ENCODE assay signal across 18 mouse cellular contexts in the genomic region with DNA sequence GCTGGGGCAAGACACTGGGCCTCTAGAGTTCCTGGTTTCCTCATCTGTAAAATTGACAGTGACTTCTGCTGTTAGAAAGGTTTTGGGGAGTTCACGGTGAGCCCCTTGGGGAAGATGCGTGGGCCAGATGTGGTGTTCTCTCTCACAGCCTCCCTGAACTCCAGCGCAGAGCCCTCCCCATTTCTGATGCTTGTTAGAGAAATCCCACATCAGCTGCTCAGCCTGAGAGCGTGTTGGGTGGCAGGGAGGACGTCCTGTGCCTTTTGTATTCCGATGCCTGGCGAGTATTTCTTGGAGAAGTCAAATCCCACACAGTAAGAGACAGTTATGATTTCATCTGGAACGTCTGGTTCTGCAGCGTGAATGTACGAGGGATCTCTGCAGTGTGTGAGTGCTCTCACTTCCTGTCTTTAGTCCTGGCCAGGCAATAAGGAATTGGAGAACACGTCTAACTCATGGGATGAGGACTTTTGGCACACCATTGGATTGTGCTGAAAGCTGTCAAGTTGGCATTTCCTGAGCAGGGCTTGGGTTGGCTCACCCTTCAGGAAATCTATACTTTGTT.
DNase-seq lines count a peak whose midpoint lies in the region; ATAC-seq lines count a peak whose summit lies in the region.
"Had no signal": no experiment of that assay in that cellular context is flagged by ENCODE, and none has a peak within 500 bp of the region (broad histone marks: within the 10 kb centered on the region; RNA-seq: fewer than 3 reads in every experiment).

No protein-coding gene starts in this region.

- H3K4me2 ChIP-seq in embryonic facial prominence, embryonic 12.5 days (replicated peaks), result no peak overlapping the region
- H3K4me2 ChIP-seq in kidney, embryonic 15.5 days, result no peak overlapping the region

- H3K9ac ChIP-seq in embryonic facial prominence, embryonic 12.5 days, result no peak overlapping the region
- no peak overlapping the region for H3K9ac ChIP-seq in kidney, embryonic 15.5 days
- H3K9ac ChIP-seq: liver, postnatal 0 days had no signal

- WGBS in embryonic facial prominence, embryonic 12.5 days, result 48% methylated on average over 11 of the region's 11 CpGs
- WGBS in embryonic facial prominence, embryonic 10.5 days, result 75% methylated on average over 11 of the region's 11 CpGs
- 56% methylated on average over 11 of the region's 11 CpGs for WGBS in kidney, embryonic 15.5 days

- no peaks in the 10 kb centered on the region for H3K36me3 ChIP-seq in embryonic facial prominence, embryonic 12.5 days
- no peaks in the 10 kb centered on the region for H3K36me3 ChIP-seq in embryonic facial prominence, embryonic 10.5 days (replicated peaks)
- no peaks in the 10 kb centered on the region for H3K36me3 ChIP-seq in kidney, embryonic 15.5 days

- 0 out of 2 replicates have a peak, but pooled peaks have one; percentile 41 for ATAC-seq in embryonic facial prominence, embryonic 12.5 days (ENCODE audit: insufficient number of reproducible peaks, insufficient read depth, low FRiP score, low TSS enrichment)
- 0 out of 2 replicates have a peak, but pooled peaks have one; percentile 23 for ATAC-seq in kidney, embryonic 15.5 days (replicated peaks; ENCODE audit: low FRiP score)
- ATAC-seq: activated CD4-positive, CD25-positive, alpha-beta regulatory T cell, adult 4 months; hindbrain, embryonic 16.5 days; liver, postnatal 0 days had no signal

- H3K27ac ChIP-seq in embryonic facial prominence, embryonic 12.5 days, result peak overlapping the region; percentile 4; the same call in 1 of the 2 replicates
- no peak overlapping the region for H3K27ac ChIP-seq in embryonic facial prominence, embryonic 10.5 days (replicated peaks)
- peak overlapping the region; percentile 54; the same call in 1 of the 2 replicates for H3K27ac ChIP-seq in kidney, embryonic 15.5 days
- H3K27ac ChIP-seq: layer of hippocampus, adult 2 months had no signal

- H3K4me3 ChIP-seq in embryonic facial prominence, embryonic 12.5 days, result no peak overlapping the region
- no peak overlapping the region for H3K4me3 ChIP-seq in embryonic facial prominence, embryonic 10.5 days
- no peak overlapping the region for H3K4me3 ChIP-seq in kidney, embryonic 15.5 days (replicated peaks)
- H3K4me3 ChIP-seq: layer of hippocampus, adult 2 months had no signal

- H3K4me1 ChIP-seq in embryonic facial prominence, embryonic 12.5 days, result peaks cover 9% of the 10 kb centered on the region; the same call in 1 of the 2 replicates
- peaks cover 25% of the 10 kb centered on the region for H3K4me1 ChIP-seq in embryonic facial prominence, embryonic 10.5 days
- peaks cover 47% of the 10 kb centered on the region for H3K4me1 ChIP-seq in kidney, embryonic 15.5 days

- H3K9me3 ChIP-seq in embryonic facial prominence, embryonic 12.5 days, result no peaks in the 10 kb centered on the region
- no peaks in the 10 kb centered on the region for H3K9me3 ChIP-seq in embryonic facial prominence, embryonic 10.5 days
- H3K9me3 ChIP-seq in kidney, embryonic 15.5 days (replicated peaks), result no peaks in the 10 kb centered on the region

- no peaks in the 10 kb centered on the region for H3K27me3 ChIP-seq in embryonic facial prominence, embryonic 12.5 days
- H3K27me3 ChIP-seq in embryonic facial prominence, embryonic 10.5 days (replicated peaks; ENCODE audit: low read depth, poor library complexity, severe bottlenecking), result no peaks in the 10 kb centered on the region
- H3K27me3 ChIP-seq in kidney, embryonic 15.5 days, result no peaks in the 10 kb centered on the region
- H3K27me3 ChIP-seq: CH12.LX had no signal

- DNase-seq in embryonic facial prominence, embryonic 10.5 days (ENCODE audit: low spot score), result no peak
- no peak for DNase-seq in kidney, postnatal 36 days
- DNase-seq in urinary bladder, postnatal 14 days (ENCODE audit: low spot score), result peak; percentile 8
- no peak for DNase-seq in urinary bladder, postnatal 36 days (ENCODE audit: low spot score in 2 of 2)
- DNase-seq in B cell, adult 2 months, result no peak
- DNase-seq in MN1 (ENCODE audit: low spot score), result no peak
- DNase-seq: adrenal gland, postnatal 25 days; cerebellum, adult 9-11 months; heart, postnatal 14 days; kidney, adult 18-20 months; liver, postnatal 0 days; thymus, adult 18-20 months had no signal
